Mouse (Mus musculus): ENCODE results near the gene Gm45837.
"Not testable (repeated sequence)": the region's sequence is repeated elsewhere in the genome, so short reads cannot be mapped to it uniquely, and the experiment has no call there.

The Gm45837 gene

GRCm38 (mm10) chr7:101550686-101551485 is 140.2 kb downstream of the Gm45837 start:
- no peak for DNase-seq (ENCODE audit: low spot score in 2 of 2)

GRCm38 (mm10) chr7:101551530-101551929 is 140.8 kb downstream of the Gm45837 start:
- no peak for DNase-seq (ENCODE audit: low spot score in 2 of 2)

- DNase-seq (ENCODE audit: low spot score in 2 of 2): peak; percentile 26 to 28
Observed at GRCm38 (mm10) chr7:101555473-101555872, 144.8 kb downstream of the Gm45837 start.

- no peak for DNase-seq (ENCODE audit: low spot score in 2 of 2)
Observed at GRCm38 (mm10) chr7:101557391-101557790, 146.7 kb downstream of the Gm45837 start.

- DNase-seq (ENCODE audit: low spot score in 2 of 2): not testable (repeated sequence)
Observed at GRCm38 (mm10) chr7:101559393-101559792, 148.7 kb downstream of the Gm45837 start.

Measured in natural killer cell, adult 2 months (primary cell).